Mouse (Mus musculus): Measurements from ENCODE around the gene Slc2a5. TPM values are rescaled to one million over a fixed set of nuclear protein-coding genes. Genes with fewer than 3 reads are reported as not detected.

Slc2a5 gene
- polyA plus RNA-seq, 1 experiment from 2014 or later = 2.2 TPM

- Histone ChIP-seq H3K9ac (ENCODE audit: low read depth, low read length) (no peak overlapping the region), H3K9me3 (ENCODE audit: control insufficient read depth, low read length) (no peaks in the 10 kb centered on the region), H3K4me2 (replicated peaks; ENCODE audit: low read depth, low read length) (no peak overlapping the region), H3K27me3 (ENCODE audit: control insufficient read depth, insufficient read depth, low read length) (no peaks in the 10 kb centered on the region), H3K4me1 (ENCODE audit: control insufficient read depth, insufficient read depth, low read length) (peaks cover 6% of the 10 kb centered on the region), H3K27ac (ENCODE audit: low read depth, low read length) (no peak overlapping the region), H3K36me3 (ENCODE audit: control insufficient read depth, insufficient read depth, low read length) (no peaks in the 10 kb centered on the region), H3K4me3 (ENCODE audit: low read length) (no peak overlapping the region)
- WGBS = 79% methylated on average over 7 of the region's 7 CpGs
- no peak for ATAC-seq (ENCODE audit: low FRiP score, low TSS enrichment)
Observed at GRCm38 (mm10) chr4:150140346-150140745, 21.3 kb downstream of the Slc2a5 start.

- no peaks in the 10 kb centered on the region for H3K4me1 ChIP-seq (ENCODE audit: control insufficient read depth, insufficient read depth, low read length)
- no peak overlapping the region for H3K4me3 ChIP-seq (ENCODE audit: low read length)
- no peak overlapping the region for H3K9ac ChIP-seq (ENCODE audit: low read depth, low read length)
- 22% methylated on average over 12 of the region's 12 CpGs for WGBS
- no peaks in the 10 kb centered on the region for H3K9me3 ChIP-seq (ENCODE audit: control insufficient read depth, low read length)
- no peaks in the 10 kb centered on the region for H3K27me3 ChIP-seq (ENCODE audit: control insufficient read depth, insufficient read depth, low read length)
- no peak overlapping the region for H3K27ac ChIP-seq (ENCODE audit: low read depth, low read length)
- ATAC-seq (ENCODE audit: low FRiP score, low TSS enrichment) = no peak
- H3K36me3 ChIP-seq (ENCODE audit: control insufficient read depth, insufficient read depth, low read length) = no peaks in the 10 kb centered on the region
- H3K4me2 ChIP-seq (replicated peaks; ENCODE audit: low read depth, low read length) = no peak overlapping the region
Observed at GRCm38 (mm10) chr4:150144242-150144641, 25.2 kb downstream of the Slc2a5 start.

- no peaks in the 10 kb centered on the region for H3K27me3 ChIP-seq (ENCODE audit: control insufficient read depth, insufficient read depth, low read length)
- no peak overlapping the region for H3K4me3 ChIP-seq (ENCODE audit: low read length)
- no peak overlapping the region for H3K27ac ChIP-seq (ENCODE audit: low read depth, low read length)
- no peaks in the 10 kb centered on the region for H3K36me3 ChIP-seq (ENCODE audit: control insufficient read depth, insufficient read depth, low read length)
- H3K4me2 ChIP-seq (replicated peaks; ENCODE audit: low read depth, low read length) = no peak overlapping the region
- H3K9ac ChIP-seq (ENCODE audit: low read depth, low read length) = no peak overlapping the region
- 74% methylated on average over 4 of the region's 4 CpGs for WGBS
- H3K9me3 ChIP-seq (ENCODE audit: control insufficient read depth, low read length) = no peaks in the 10 kb centered on the region; the same call in 1 of the 2 replicates
- H3K4me1 ChIP-seq (ENCODE audit: control insufficient read depth, insufficient read depth, low read length) = no peaks in the 10 kb centered on the region
- ATAC-seq (ENCODE audit: low FRiP score, low TSS enrichment) = no peak
Observed at GRCm38 (mm10) chr4:150146286-150146685, 27.2 kb downstream of the Slc2a5 start.

- WGBS = 77% methylated on average over 7 of the region's 7 CpGs
- H3K4me1 ChIP-seq (ENCODE audit: control insufficient read depth, insufficient read depth, low read length) = no peaks in the 10 kb centered on the region
- no peaks in the 10 kb centered on the region for H3K27me3 ChIP-seq (ENCODE audit: control insufficient read depth, insufficient read depth, low read length)
- H3K36me3 ChIP-seq (ENCODE audit: control insufficient read depth, insufficient read depth, low read length) = no peaks in the 10 kb centered on the region
- no peak overlapping the region for H3K4me3 ChIP-seq (ENCODE audit: low read length)
- no peak overlapping the region for H3K9ac ChIP-seq (ENCODE audit: low read depth, low read length)
- no peak overlapping the region for H3K4me2 ChIP-seq (replicated peaks; ENCODE audit: low read depth, low read length)
- H3K9me3 ChIP-seq (ENCODE audit: control insufficient read depth, low read length) = no peaks in the 10 kb centered on the region; the same call in 1 of the 2 replicates
- no peak for ATAC-seq (ENCODE audit: low FRiP score, low TSS enrichment)
- H3K27ac ChIP-seq (ENCODE audit: low read depth, low read length) = no peak overlapping the region
Observed at GRCm38 (mm10) chr4:150151045-150151444, 32.0 kb downstream of the Slc2a5 start.

GRCm38 (mm10) chr4:150152483-150152882 is 33.4 kb downstream of the Slc2a5 start:
- 88% methylated on average over 8 of the region's 8 CpGs for WGBS
- Histone ChIP-seq H3K9me3 (ENCODE audit: control insufficient read depth, low read length) (no peaks in the 10 kb centered on the region; the same call in 1 of the 2 replicates), H3K4me2 (replicated peaks; ENCODE audit: low read depth, low read length) (no peak overlapping the region), H3K36me3 (ENCODE audit: control insufficient read depth, insufficient read depth, low read length) (no peaks in the 10 kb centered on the region), H3K4me3 (ENCODE audit: low read length) (no peak overlapping the region), H3K27ac (ENCODE audit: low read depth, low read length) (no peak overlapping the region), H3K4me1 (ENCODE audit: control insufficient read depth, insufficient read depth, low read length) (no peaks in the 10 kb centered on the region), H3K27me3 (ENCODE audit: control insufficient read depth, insufficient read depth, low read length) (no peaks in the 10 kb centered on the region), H3K9ac (ENCODE audit: low read depth, low read length) (no peak overlapping the region)
- no peak for ATAC-seq (ENCODE audit: low FRiP score, low TSS enrichment)

GRCm38 (mm10) chr4:150155301-150155700 is 36.2 kb downstream of the Slc2a5 start:
- H3K27ac ChIP-seq (ENCODE audit: low read depth, low read length) = no peak overlapping the region
- ATAC-seq (ENCODE audit: low FRiP score, low TSS enrichment) = no peak

GRCm38 (mm10) chr4:150155731-150156130 is 36.6 kb downstream of the Slc2a5 start:
- Histone ChIP-seq H3K27me3 (ENCODE audit: control insufficient read depth, insufficient read depth, low read length) (no peaks in the 10 kb centered on the region), H3K36me3 (ENCODE audit: control insufficient read depth, insufficient read depth, low read length) (no peaks in the 10 kb centered on the region), H3K9ac (ENCODE audit: low read depth, low read length) (no peak overlapping the region), H3K4me2 (replicated peaks; ENCODE audit: low read depth, low read length) (no peak overlapping the region), H3K9me3 (ENCODE audit: control insufficient read depth, low read length) (no peaks in the 10 kb centered on the region), H3K4me3 (ENCODE audit: low read length) (no peak overlapping the region), H3K27ac (ENCODE audit: low read depth, low read length) (no peak overlapping the region), H3K4me1 (ENCODE audit: control insufficient read depth, insufficient read depth, low read length) (no peaks in the 10 kb centered on the region)
- 83% methylated on average over 4 of the region's 4 CpGs for WGBS
- no peak for ATAC-seq (ENCODE audit: low FRiP score, low TSS enrichment)

More at GRCm38 (mm10) chr4:150155301-150155700, 36.2 kb downstream of the Slc2a5 start:
- 84% methylated on average over 4 of the region's 4 CpGs for WGBS
- Histone ChIP-seq H3K4me2 (replicated peaks; ENCODE audit: low read depth, low read length) (no peak overlapping the region), H3K4me3 (ENCODE audit: low read length) (no peak overlapping the region), H3K27me3 (ENCODE audit: control insufficient read depth, insufficient read depth, low read length) (no peaks in the 10 kb centered on the region), H3K9me3 (ENCODE audit: control insufficient read depth, low read length) (no peaks in the 10 kb centered on the region), H3K36me3 (ENCODE audit: control insufficient read depth, insufficient read depth, low read length) (no peaks in the 10 kb centered on the region), H3K4me1 (ENCODE audit: control insufficient read depth, insufficient read depth, low read length) (no peaks in the 10 kb centered on the region), H3K9ac (ENCODE audit: low read depth, low read length) (no peak overlapping the region)

- H3K4me1 ChIP-seq (ENCODE audit: control insufficient read depth, insufficient read depth, low read length) = no peaks in the 10 kb centered on the region
- ATAC-seq (ENCODE audit: low FRiP score, low TSS enrichment) = no peak
- H3K9me3 ChIP-seq (ENCODE audit: control insufficient read depth, low read length) = no peaks in the 10 kb centered on the region
- H3K27ac ChIP-seq (ENCODE audit: low read depth, low read length) = no peak overlapping the region
- no peaks in the 10 kb centered on the region for H3K27me3 ChIP-seq (ENCODE audit: control insufficient read depth, insufficient read depth, low read length)
- WGBS = 71% methylated on average over 14 of the region's 14 CpGs
- H3K9ac ChIP-seq (ENCODE audit: low read depth, low read length) = no peak overlapping the region
- no peak overlapping the region for H3K4me3 ChIP-seq (ENCODE audit: low read length)
- H3K36me3 ChIP-seq (ENCODE audit: control insufficient read depth, insufficient read depth, low read length) = no peaks in the 10 kb centered on the region
- no peak overlapping the region for H3K4me2 ChIP-seq (replicated peaks; ENCODE audit: low read depth, low read length)
Observed at GRCm38 (mm10) chr4:150157348-150157882, 38.3 kb downstream of the Slc2a5 start.

- no peak overlapping the region for H3K27ac ChIP-seq (ENCODE audit: low read depth, low read length)
- H3K9ac ChIP-seq (ENCODE audit: low read depth, low read length) = no peak overlapping the region
- H3K9me3 ChIP-seq (ENCODE audit: control insufficient read depth, low read length) = no peaks in the 10 kb centered on the region
- H3K4me1 ChIP-seq (ENCODE audit: control insufficient read depth, insufficient read depth, low read length) = no peaks in the 10 kb centered on the region
- WGBS = 82% methylated on average over 2 of the region's 2 CpGs
- H3K27me3 ChIP-seq (ENCODE audit: control insufficient read depth, insufficient read depth, low read length) = no peaks in the 10 kb centered on the region
- H3K4me3 ChIP-seq (ENCODE audit: low read length) = no peak overlapping the region
- H3K36me3 ChIP-seq (ENCODE audit: control insufficient read depth, insufficient read depth, low read length) = no peaks in the 10 kb centered on the region
- ATAC-seq (ENCODE audit: low FRiP score, low TSS enrichment) = no peak
- H3K4me2 ChIP-seq (replicated peaks; ENCODE audit: low read depth, low read length) = no peak overlapping the region
Observed at GRCm38 (mm10) chr4:150159458-150159857, 40.4 kb downstream of the Slc2a5 start.

All from kidney, embryonic 14.5 days (tissue).